Mouse (Mus musculus) cortical plate, adult 2 months (tissue): ENCODE measurements around the gene 4930524B15Rik. TPM values are rescaled to one million over a fixed set of nuclear protein-coding genes. Genes with fewer than 3 reads are reported as not detected.

Experiments
- H3K27ac ChIP-seq: fragments of 200-500 bp; 2 replicates; pipeline ENCODE4 v1.5.1; 2012; ENCODE audit warnings: low read length, control low read depth, inconsistent platforms; ENCODE audit not compliant: insufficient read depth
- H3K4me1 ChIP-seq: fragments of 200-500 bp; 2 replicates; pipeline ENCODE4 v1.6.1; 2011; ENCODE audit warnings: low read length; ENCODE audit not compliant: control insufficient read depth, insufficient read depth
- H3K4me3 ChIP-seq: fragments of 200-500 bp; 2 replicates; pipeline ENCODE4 v1.5.1; 2011; ENCODE audit warnings: mild to moderate bottlenecking, low read length, control low read depth; ENCODE audit not compliant: insufficient read depth
- CTCF ChIP-seq: fragments of 200-500 bp; IDR thresholded peaks from 2 replicates; pipeline ENCODE4 v1.5.1; 2011; ENCODE audit warnings: mild to moderate bottlenecking, control low read depth, low read length; ENCODE audit not compliant: insufficient read depth; ENCODE audit errors: extremely low read depth
- POLR2A ChIP-seq: fragments of 200-500 bp; IDR thresholded peaks from 2 replicates; pipeline ENCODE4 v1.6.1; 2011; ENCODE audit warnings: mild to moderate bottlenecking, low read length, control low read depth; ENCODE audit not compliant: insufficient read depth; ENCODE audit errors: extremely low read depth
- polyA plus RNA-seq: library from polyadenylated mRNA; depleted of rRNA; stranded (reverse); fragments of >200 nt; gene quantifications from 2 replicates; pipeline ENCODE4 v1.2.3, GENCODE M21; 2012; rRNA removed

4930524B15Rik gene
- 0.09 and 0.15 TPM in 2 replicates for polyA plus RNA-seq

- Histone ChIP-seq H3K27ac (no peak within 1 kb of the TSS), H3K4me1 (no peaks in the 10 kb centered on the region), H3K4me3 (peak within 1 kb of the TSS; percentile 13; the same call in 1 of the 2 replicates)
- TF ChIP-seq CTCF (no peak), POLR2A (no peak)
Observed at GRCm38 (mm10) chr11:31965256-31966134, at the start of gene 4930524B15Rik. Gene 4930524B15Rik (plus strand): TSS chr11:31965592.

DNA sequence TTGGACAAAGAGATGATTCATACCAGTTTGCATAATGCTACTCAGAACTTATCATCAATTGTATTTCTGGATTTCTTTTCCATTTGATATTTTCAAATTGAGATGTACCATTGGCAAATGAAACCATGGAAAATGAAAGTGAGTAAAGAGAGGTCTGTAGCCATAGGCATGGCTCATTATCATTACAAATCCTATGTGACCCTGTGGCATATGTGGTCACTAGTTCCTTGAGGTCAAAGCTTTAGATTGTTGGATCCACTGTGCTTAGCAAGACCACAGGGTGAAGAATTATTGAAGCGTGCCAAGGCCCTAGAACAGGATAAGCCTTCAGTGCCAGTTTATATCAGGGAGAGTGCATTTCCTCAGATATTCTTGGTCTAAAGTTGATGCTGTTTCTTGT is 47.6 kb upstream of the 4930524B15Rik start:
- peaks cover 5% of the 10 kb centered on the region for H3K4me1 ChIP-seq
- H3K27ac ChIP-seq: 0 out of 2 replicates have a peak overlapping the region, but pooled peaks have one; percentile 23
- no peak for TF ChIP-seq POLR2A
- no peak for TF ChIP-seq CTCF
- no peak overlapping the region for H3K4me3 ChIP-seq

GRCm38 (mm10) chr11:31930051-31930450 is 35.3 kb upstream of the 4930524B15Rik start:
- TF ChIP-seq CTCF: no peak
- TF ChIP-seq POLR2A: no peak
- Histone ChIP-seq H3K4me3 (no peak overlapping the region), H3K4me1 (no peaks in the 10 kb centered on the region), H3K27ac (no peak overlapping the region)

DNA sequence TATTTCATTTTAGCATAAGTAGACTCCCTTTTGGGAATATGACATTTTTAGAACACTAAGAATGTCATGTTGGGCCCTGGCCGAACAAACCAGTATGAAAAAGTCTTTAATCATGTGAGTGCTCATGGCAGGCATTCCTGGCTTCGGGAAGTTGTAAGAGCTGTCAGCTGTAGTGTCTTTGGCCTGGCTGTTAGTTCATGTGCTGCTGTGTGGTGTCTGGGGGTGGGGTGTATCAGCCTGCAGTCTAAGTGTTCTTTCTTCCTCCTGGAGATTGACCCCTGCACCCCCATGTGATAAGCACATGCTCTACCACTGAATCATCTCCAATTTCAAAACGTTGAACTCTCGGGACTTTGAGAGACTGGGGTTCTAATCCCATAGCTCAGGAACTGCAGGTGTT is 29.7 kb upstream of the 4930524B15Rik start:
- H3K4me3 ChIP-seq: no peak overlapping the region
- no peak overlapping the region for H3K27ac ChIP-seq
- H3K4me1 ChIP-seq: peaks cover 9% of the 10 kb centered on the region; the same call in 1 of the 2 replicates
- TF ChIP-seq POLR2A (no peak), CTCF (no peak)

GRCm38 (mm10) chr11:31936910-31937525 is 28.4 kb upstream of the 4930524B15Rik start:
- H3K4me1 ChIP-seq: peaks cover 12% of the 10 kb centered on the region
- H3K4me3 ChIP-seq: no peak overlapping the region
- TF ChIP-seq POLR2A (no peak), CTCF (no peak)
- H3K27ac ChIP-seq: peak overlapping the region; percentile 80

DNA sequence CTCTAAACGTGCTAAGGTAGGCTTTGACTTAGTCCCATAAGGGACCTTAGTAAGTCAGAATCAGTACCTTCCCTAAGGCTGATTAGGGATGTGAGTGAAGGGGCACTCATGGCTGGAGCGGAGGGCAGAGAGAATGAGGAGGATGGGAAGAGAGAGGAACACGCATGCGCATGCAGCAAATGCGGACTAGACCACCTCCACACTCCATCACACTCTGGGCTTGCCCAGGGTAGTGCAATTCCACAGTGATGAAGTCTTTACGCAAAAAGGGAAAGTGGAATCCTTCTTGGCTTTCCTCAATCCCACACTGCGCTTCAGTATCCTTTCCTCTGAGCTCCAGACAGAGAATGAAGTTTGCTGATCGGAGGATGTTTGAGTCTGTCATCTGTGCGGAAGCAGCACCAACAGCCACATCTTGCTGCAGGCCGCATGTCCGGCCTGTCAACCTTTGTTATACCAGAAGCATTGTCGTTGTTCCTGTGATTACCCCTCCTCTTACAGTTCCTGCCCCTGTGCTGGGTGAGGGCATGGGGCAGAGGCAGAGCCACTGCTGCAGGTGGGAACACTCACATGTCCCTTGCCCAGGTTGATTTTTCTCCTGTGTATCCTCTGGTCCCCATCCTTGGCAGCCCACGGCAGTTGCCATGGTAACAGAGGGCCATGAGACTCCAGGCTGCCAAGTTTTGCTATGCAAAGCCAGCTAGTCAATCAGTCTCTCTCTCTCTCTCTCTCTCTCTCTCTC is 24.3 kb upstream of the 4930524B15Rik start:
- TF ChIP-seq POLR2A (0 out of 2 replicates have a peak, but pooled peaks have one; percentile 16), CTCF (no peak)
- Histone ChIP-seq H3K4me1 (peaks cover 14% of the 10 kb centered on the region), H3K27ac (peak overlapping the region; percentile 50), H3K4me3 (no peak overlapping the region)

GRCm38 (mm10) chr11:31941640-31942638 is 23.5 kb upstream of the 4930524B15Rik start:
- Histone ChIP-seq H3K27ac (no peak overlapping the region), H3K4me3 (no peak overlapping the region), H3K4me1 (peaks cover 9% of the 10 kb centered on the region)
- TF ChIP-seq CTCF: peak; percentile 43
- no peak for TF ChIP-seq POLR2A

GRCm38 (mm10) chr11:31945471-31945870 is 19.9 kb upstream of the 4930524B15Rik start:
- Histone ChIP-seq H3K4me3 (no peak overlapping the region), H3K4me1 (peaks cover 5% of the 10 kb centered on the region), H3K27ac (no peak overlapping the region)
- TF ChIP-seq POLR2A: no peak
- no peak for TF ChIP-seq CTCF
